ENCODE assay signal across 7 mouse cellular contexts in the genomic region with DNA sequence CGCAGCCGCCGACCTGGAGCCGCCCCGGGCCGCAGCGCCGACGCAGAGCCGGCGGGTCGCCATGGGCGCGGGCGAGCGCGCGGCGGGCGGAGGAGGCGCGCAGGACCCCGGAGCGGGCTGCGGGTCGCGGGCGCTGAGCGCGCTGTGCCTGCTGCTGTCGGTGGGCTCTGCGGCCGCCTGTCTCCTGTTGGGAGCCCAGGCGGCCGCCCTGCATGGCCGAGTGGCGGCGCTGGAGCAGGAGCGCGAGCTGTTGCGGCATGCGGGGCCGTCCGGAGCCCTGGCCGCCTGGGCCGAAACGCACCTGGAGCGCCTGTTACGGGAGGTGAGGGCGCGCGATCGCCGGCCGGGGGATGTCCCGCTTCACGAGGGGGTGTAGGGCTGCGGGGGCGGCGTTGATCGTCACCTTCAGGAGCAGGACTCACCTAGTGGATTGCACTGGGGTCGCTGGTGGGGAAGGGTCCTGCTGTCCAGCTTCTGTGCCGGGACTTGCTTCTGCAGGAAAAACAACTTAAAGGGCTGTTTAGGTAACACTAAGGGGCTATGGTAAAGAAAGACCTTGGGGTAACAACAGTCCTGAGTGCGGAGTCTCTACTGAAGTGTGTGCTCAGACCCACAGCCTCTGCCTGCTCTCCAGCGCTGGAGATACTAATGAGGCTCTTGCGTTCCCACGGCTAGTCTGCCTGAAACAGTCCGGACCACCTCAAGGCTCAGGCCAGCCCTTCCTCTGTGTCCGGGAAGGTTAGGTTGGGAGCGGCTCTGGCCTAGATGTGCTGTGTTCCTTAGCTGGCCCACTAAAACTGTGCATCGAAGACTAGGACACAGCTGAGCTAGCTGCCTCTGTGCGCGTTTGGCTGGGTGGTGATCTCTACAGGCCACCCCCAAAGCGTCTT. TPM values are rescaled to one million over a fixed set of nuclear protein-coding genes. Genes with fewer than 3 reads are reported as not detected.
DNase-seq lines count a peak whose midpoint lies in the region; ATAC-seq and TF ChIP-seq lines count a peak whose summit lies in the region.

No protein-coding gene starts in this region.

- peaks cover under 1 to 27% of the 10 kb centered on the region in 2 experiments for H3K36me3 ChIP-seq in CH12.LX (replicated peaks in 1 of 2; ENCODE audit: control insufficient read depth in 1 of 2, insufficient read depth in 1 of 2, low read length in 1 of 2)
- H3K36me3 ChIP-seq in forebrain, embryonic 14.5 days (ENCODE audit: control insufficient read depth, insufficient read depth, low read length): no peaks in the 10 kb centered on the region
- H3K36me3 ChIP-seq in hindbrain, embryonic 13.5 days: peaks cover 1% of the 10 kb centered on the region
- H3K36me3 ChIP-seq in limb, embryonic 14.5 days (ENCODE audit: control insufficient read depth, insufficient read depth, low read length): no peaks in the 10 kb centered on the region
- no peaks in the 10 kb centered on the region for H3K36me3 ChIP-seq in midbrain, postnatal 0 days (ENCODE audit: insufficient read depth, low read length)

- dilution Hi-C loops in CH12.LX (cut with MboI; ENCODE audit: extremely low pct_ligation_motif_present, extremely low pct_unique_long_range_greater_than_20kb, low sequenced_read_pairs): no loop called here

- H3K4me2 ChIP-seq in CH12.LX (ENCODE audit: insufficient read depth, low read depth, poor library complexity, severe bottlenecking): peak overlapping the region; percentile 96
- peak overlapping the region; percentile 94 for H3K4me2 ChIP-seq in forebrain, embryonic 14.5 days (ENCODE audit: low read length)
- peak overlapping the region; percentile 84 for H3K4me2 ChIP-seq in hindbrain, embryonic 13.5 days
- H3K4me2 ChIP-seq in limb, embryonic 14.5 days (replicated peaks; ENCODE audit: low read depth, low read length, severe bottlenecking): peak overlapping the region; percentile 88
- peak overlapping the region; percentile 99 for H3K4me2 ChIP-seq in midbrain, postnatal 0 days (ENCODE audit: low read depth, low read length, poor library complexity, severe bottlenecking)

- no peak for TF ChIP-seq RAD21 in CH12.LX (IDR thresholded peaks at IDR 0.05; ENCODE audit: low read depth, low read length)

- H3K27me3 ChIP-seq in CH12.LX (replicated peaks) (peaks cover 39% of the 10 kb centered on the region), Patski (no peaks in the 10 kb centered on the region)
- no peaks in the 10 kb centered on the region for H3K27me3 ChIP-seq in forebrain, embryonic 14.5 days (replicated peaks; ENCODE audit: control insufficient read depth, insufficient read depth, low read length)
- peaks cover 30% of the 10 kb centered on the region for H3K27me3 ChIP-seq in hindbrain, embryonic 13.5 days
- H3K27me3 ChIP-seq in limb, embryonic 14.5 days (ENCODE audit: control insufficient read depth, insufficient read depth, low read length): no peaks in the 10 kb centered on the region
- H3K27me3 ChIP-seq in midbrain, postnatal 0 days (ENCODE audit: insufficient read depth, low read length): no peaks in the 10 kb centered on the region; the same call in 1 of the 2 replicates

- ATAC-seq in Patski: peak; percentile 65
- ATAC-seq in forebrain, embryonic 14.5 days: peak; percentile 79
- peak; percentile 81 for ATAC-seq in hindbrain, embryonic 13.5 days (ENCODE audit: low FRiP score)
- ATAC-seq in limb, embryonic 14.5 days (ENCODE audit: low FRiP score, low read depth): peak; percentile 69
- ATAC-seq in midbrain, postnatal 0 days (ENCODE audit: low FRiP score): peak; percentile 61

- H3K9ac ChIP-seq in CH12.LX (ENCODE audit: insufficient read depth, low read depth): no peak overlapping the region
- H3K9ac ChIP-seq in forebrain, embryonic 14.5 days (ENCODE audit: low read length): peak overlapping the region; percentile 53
- peak overlapping the region; percentile 65 for H3K9ac ChIP-seq in hindbrain, embryonic 13.5 days
- H3K9ac ChIP-seq in limb, embryonic 14.5 days (ENCODE audit: low read depth, low read length, severe bottlenecking): peak overlapping the region; percentile 66
- peak overlapping the region; percentile 54 for H3K9ac ChIP-seq in midbrain, postnatal 0 days (replicated peaks; ENCODE audit: low read length, poor library complexity, severe bottlenecking)

- peaks cover 5% of the 10 kb centered on the region for H3K9me3 ChIP-seq in CH12.LX (replicated peaks; ENCODE audit: low read length)
- no peaks in the 10 kb centered on the region for H3K9me3 ChIP-seq in forebrain, embryonic 14.5 days (replicated peaks; ENCODE audit: control insufficient read depth, low read length)
- 0 out of 2 replicates have a peak, but pooled peaks cover 2% of the 10 kb centered on the region for H3K9me3 ChIP-seq in hindbrain, embryonic 13.5 days
- no peaks in the 10 kb centered on the region for H3K9me3 ChIP-seq in limb, embryonic 14.5 days (ENCODE audit: control insufficient read depth, low read length)
- H3K9me3 ChIP-seq in midbrain, postnatal 0 days (ENCODE audit: low read length): no peaks in the 10 kb centered on the region

- no peak for DNase-seq in CH12.LX (ENCODE audit: extremely low read depth)
- no peak for DNase-seq in Patski (ENCODE audit: low read depth, low spot score)
- peak; percentile 64 for DNase-seq in forebrain, embryonic 14.5 days (ENCODE audit: low spot score)
- peak; percentile 18 for DNase-seq in limb, embryonic 14.5 days (ENCODE audit: low spot score)
- peak; percentile 57 for DNase-seq in midbrain, postnatal 0 days (ENCODE audit: low spot score)
- peak; percentile 4 for DNase-seq in thymus, postnatal 0 days (ENCODE audit: low spot score)

- CTCF ChIA-PET in Patski (lab: Charles Lee): interaction anchor here (0.8 to 2.5 kb wide), 11 partner anchors 9 to 255 kb away, joined by 3 to 18 read pairs (median 5); no protein-coding TSS in a partner anchor

- no peak for TF ChIP-seq POLR2A in CH12.LX (IDR thresholded peaks at IDR 0.05; ENCODE audit: low read depth, low read length)
- TF ChIP-seq POLR2A in limb, embryonic 14.5 days (IDR thresholded peaks at IDR 0.05; ENCODE audit: borderline replicate concordance, extremely low read depth, insufficient read depth, insufficient read length): no peak

- in situ Hi-C loops in CH12.LX (cut with MboI; ENCODE audit: low pct_ligation_motif_present, low pct_unique_long_range_greater_than_20kb, low sequenced_read_pairs): loop anchor here (5.0 kb wide), 1 partner anchor 237 kb away; no protein-coding TSS in a partner anchor
- in situ Hi-C loops in Patski (cut with MboI; ENCODE audit: low pct_unique_long_range_greater_than_20kb): loop anchor here (5.0 to 25.0 kb wide), 3 partner anchors 87 to 397 kb away; a partner anchor contains a TSS

- POLR2A ChIA-PET in Patski (lab: Charles Lee): no interaction called here

- peak overlapping the region in 1 of 3 experiments; percentile 69 for H3K4me3 ChIP-seq in CH12.LX (replicated peaks in 1 of 3; ENCODE audit: low read depth in 2 of 3, low read length in 2 of 3, poor library complexity in 1 of 3)
- peak overlapping the region; percentile 51 for H3K4me3 ChIP-seq in forebrain, embryonic 14.5 days (ENCODE audit: low read depth, low read length)
- H3K4me3 ChIP-seq in hindbrain, embryonic 13.5 days: peak overlapping the region; percentile 52
- peak overlapping the region; percentile 58 for H3K4me3 ChIP-seq in limb, embryonic 14.5 days (replicated peaks; ENCODE audit: low read length)
- peak overlapping the region; percentile 61 for H3K4me3 ChIP-seq in midbrain, postnatal 0 days (ENCODE audit: low read depth, low read length)

- TF ChIP-seq EP300 in CH12.LX (IDR thresholded peaks at IDR 0.05; ENCODE audit: low read length): no peak

- 2% methylated on average over 63 of the region's 74 CpGs for WGBS in forebrain, embryonic 14.5 days
- WGBS in hindbrain, embryonic 13.5 days: 2% methylated on average over 59 of the region's 74 CpGs
- 2% methylated on average over 46 of the region's 74 CpGs for WGBS in limb, embryonic 14.5 days
- 3% methylated on average over 60 of the region's 74 CpGs for WGBS in midbrain, postnatal 0 days

- peaks cover 0 to 2% of the 10 kb centered on the region in 2 experiments; a peak in 2 of 4 replicates for H3K4me1 ChIP-seq in CH12.LX (ENCODE audit: control insufficient read depth in 1 of 2, insufficient read depth in 2 of 2)
- no peaks in the 10 kb centered on the region for H3K4me1 ChIP-seq in forebrain, embryonic 14.5 days (ENCODE audit: control insufficient read depth, insufficient read depth, low read length)
- peaks cover 14% of the 10 kb centered on the region for H3K4me1 ChIP-seq in hindbrain, embryonic 13.5 days (replicated peaks)
- H3K4me1 ChIP-seq in limb, embryonic 14.5 days (ENCODE audit: control insufficient read depth, insufficient read depth, low read length): peaks cover 5% of the 10 kb centered on the region; the same call in 1 of the 2 replicates
- H3K4me1 ChIP-seq in midbrain, postnatal 0 days (ENCODE audit: insufficient read depth, low read length): no peaks in the 10 kb centered on the region

- no peaks in the 10 kb centered on the region for H3K79me2 ChIP-seq in CH12.LX (replicated peaks; ENCODE audit: control insufficient read depth, extremely low read depth, insufficient read depth, poor library complexity, severe bottlenecking)

- H3K27ac ChIP-seq in CH12.LX (ENCODE audit: insufficient read depth, low read depth): no peak overlapping the region
- H3K27ac ChIP-seq in forebrain, embryonic 14.5 days (ENCODE audit: low read depth, low read length): no peak overlapping the region
- no peak overlapping the region for H3K27ac ChIP-seq in hindbrain, embryonic 13.5 days
- peak overlapping the region; percentile 55 for H3K27ac ChIP-seq in limb, embryonic 14.5 days (replicated peaks; ENCODE audit: low read depth, low read length)
- H3K27ac ChIP-seq in midbrain, postnatal 0 days (ENCODE audit: low read depth, low read length): no peak overlapping the region

- TF ChIP-seq CTCF in CH12.LX (conservative IDR thresholded peaks at IDR 0.05 in 1 of 2, IDR thresholded peaks at IDR 0.05 in 1 of 2; ENCODE audit: low read depth in 2 of 2, low read length in 2 of 2) (peak in 1 of 2 experiments; percentile 26; a peak in 1 of 4 replicates), Patski (IDR thresholded peaks at IDR 0.05) (peak; percentile 93)
- TF ChIP-seq CTCF in midbrain, postnatal 0 days (IDR thresholded peaks at IDR 0.05): peak; percentile 57

RNA-seq across cellular contexts. Expression of a gene that starts 0.6 kb away (rescaled TPM):
- total RNA-seq in CH12.LX (2012; rRNA removed): 0.08 and 0.21 TPM in 2 replicates
- 0.04 and 0.11 TPM in 2 replicates for total RNA-seq in CH12.LX (2014; rRNA removed)
- polyA plus RNA-seq in CH12.LX (2012; ENCODE audit: insufficient read length, low read depth): 0.20 and 0.38 TPM in 2 replicates
- polyA plus RNA-seq in Patski (2021): 3.5 TPM
- 2.5 and 3.1 TPM in 2 replicates for polyA plus RNA-seq in forebrain, embryonic 14.5 days (2014; fragmentation: Nextera tagmentation; extraction: Ambion mirVana)
- 6.9 and 7.1 TPM in 2 replicates for polyA plus RNA-seq in hindbrain, embryonic 13.5 days (2015; fragmentation: Nextera tagmentation; extraction: Ambion mirVana)
- polyA plus RNA-seq in limb, embryonic 14.5 days (2012; rRNA removed): 29.4 and 29.5 TPM in 2 replicates
- 28.0 and 31.3 TPM in 2 replicates for polyA plus RNA-seq in limb, embryonic 14.5 days (2014; fragmentation: Nextera tagmentation; extraction: Ambion mirVana)
- 10.7 and 13.5 TPM in 2 replicates for total RNA-seq in midbrain, postnatal 0 days (2014; rRNA removed)
- 4.2 and 4.5 TPM in 2 replicates for polyA plus RNA-seq in midbrain, postnatal 0 days (2015; fragmentation: Nextera tagmentation; extraction: Ambion mirVana)
- 0.27 and 0.36 TPM in 2 replicates for polyA plus RNA-seq in thymus, postnatal 0 days (2015; fragmentation: Nextera tagmentation; extraction: Ambion mirVana)

RNA-seq across cellular contexts. Expression of a gene that starts 27.5 kb away (rescaled TPM):
- total RNA-seq in CH12.LX (2012; rRNA removed): 0.25 and 0.34 TPM in 2 replicates
- total RNA-seq in CH12.LX (2014; rRNA removed): 0.36 TPM in 1 of 2 replicates, not detected in the other
- 0.31 and 0.38 TPM in 2 replicates for polyA plus RNA-seq in CH12.LX (2012; ENCODE audit: insufficient read length, low read depth)
- 0.10 TPM for polyA plus RNA-seq in Patski (2021)
- polyA plus RNA-seq in forebrain, embryonic 14.5 days (2014; fragmentation: Nextera tagmentation; extraction: Ambion mirVana): 0.24 and 0.30 TPM in 2 replicates
- polyA plus RNA-seq in hindbrain, embryonic 13.5 days (2015; fragmentation: Nextera tagmentation; extraction: Ambion mirVana): 0.26 and 0.27 TPM in 2 replicates
- polyA plus RNA-seq in limb, embryonic 14.5 days (2012; rRNA removed): 0.29 and 0.40 TPM in 2 replicates
- 0.36 and 0.46 TPM in 2 replicates for polyA plus RNA-seq in limb, embryonic 14.5 days (2014; fragmentation: Nextera tagmentation; extraction: Ambion mirVana)
- 0.38 and 0.80 TPM in 2 replicates for total RNA-seq in midbrain, postnatal 0 days (2014; rRNA removed)
- 0.39 and 0.49 TPM in 2 replicates for polyA plus RNA-seq in midbrain, postnatal 0 days (2015; fragmentation: Nextera tagmentation; extraction: Ambion mirVana)
- 0.25 and 0.46 TPM in 2 replicates for polyA plus RNA-seq in thymus, postnatal 0 days (2015; fragmentation: Nextera tagmentation; extraction: Ambion mirVana)

RNA-seq across cellular contexts. Expression of a gene that starts 28.8 kb away (rescaled TPM):
- 70.5 and 72.2 TPM in 2 replicates for total RNA-seq in CH12.LX (2012; rRNA removed)
- 93.4 and 105 TPM in 2 replicates for total RNA-seq in CH12.LX (2014; rRNA removed)
- 64.1 and 70.8 TPM in 2 replicates for polyA plus RNA-seq in CH12.LX (2012; ENCODE audit: insufficient read length, low read depth)
- polyA plus RNA-seq in Patski (2021): 76.1 TPM
- polyA plus RNA-seq in forebrain, embryonic 14.5 days (2014; fragmentation: Nextera tagmentation; extraction: Ambion mirVana): 142 and 193 TPM in 2 replicates
- 147 and 150 TPM in 2 replicates for polyA plus RNA-seq in hindbrain, embryonic 13.5 days (2015; fragmentation: Nextera tagmentation; extraction: Ambion mirVana)
- polyA plus RNA-seq in limb, embryonic 14.5 days (2012; rRNA removed): 144 and 184 TPM in 2 replicates
- polyA plus RNA-seq in limb, embryonic 14.5 days (2014; fragmentation: Nextera tagmentation; extraction: Ambion mirVana): 118 and 155 TPM in 2 replicates
- total RNA-seq in midbrain, postnatal 0 days (2014; rRNA removed): 79.8 and 102 TPM in 2 replicates
- polyA plus RNA-seq in midbrain, postnatal 0 days (2015; fragmentation: Nextera tagmentation; extraction: Ambion mirVana): 99.4 and 103 TPM in 2 replicates
- polyA plus RNA-seq in thymus, postnatal 0 days (2015; fragmentation: Nextera tagmentation; extraction: Ambion mirVana): 127 and 131 TPM in 2 replicates

Comparison
In these comparisons a context has a peak if more than half of its experiments do, and no peak if none do; other contexts are left out.
1. DNase-seq: peak in forebrain, embryonic 14.5 days (single experiment), limb, embryonic 14.5 days (single experiment), midbrain, postnatal 0 days (single experiment) and thymus, postnatal 0 days (single experiment); none in CH12.LX (single experiment) and Patski (single experiment).
2. Peak in every context shown above with its lines, with median percentiles within 50 percentile points of each other: H3K4me2 ChIP-seq and ATAC-seq.